Mouse (Mus musculus) liver, adult 2 months (tissue): ENCODE results near the gene Car11.

Source experiments
- CTCF ChIP-seq: fragments of 200-500 bp; IDR thresholded peaks from 2 replicates; pipeline ENCODE4 v1.5.1; 2011; ENCODE audit warnings: low read depth, low read length, control low read depth
- POLR2A ChIP-seq: fragments of 200-500 bp; IDR thresholded peaks from 2 replicates; pipeline ENCODE4 v1.6.1; 2011; ENCODE audit warnings: low read length, control low read depth; ENCODE audit not compliant: insufficient read depth; ENCODE audit errors: extremely low read depth

GRCm38 (mm10) chr7:45710477-45711191 is 11.0 kb downstream of the Car11 start:
- TF ChIP-seq CTCF (peak; percentile 13; the same call in 1 of the 2 replicates), POLR2A (peak; percentile 25; the same call in 1 of the 2 replicates)
